Mouse (Mus musculus) c-Kit-positive CD71-positive TER-119-positive erythroid progenitor cells, embryonic 14.5 days (primary cell): ENCODE results near the gene Gm43064.
"Not testable (repeated sequence)": the region's sequence is repeated elsewhere in the genome, so short reads cannot be mapped to it uniquely, and the experiment has no call there.

ENCODE experiments used
- DNase-seq: peaks from one replicate; pipeline ENCODE4 v3.0.0-alpha.2; 2013; ENCODE audit warnings: low spot score

The Gm43064 gene

DNA sequence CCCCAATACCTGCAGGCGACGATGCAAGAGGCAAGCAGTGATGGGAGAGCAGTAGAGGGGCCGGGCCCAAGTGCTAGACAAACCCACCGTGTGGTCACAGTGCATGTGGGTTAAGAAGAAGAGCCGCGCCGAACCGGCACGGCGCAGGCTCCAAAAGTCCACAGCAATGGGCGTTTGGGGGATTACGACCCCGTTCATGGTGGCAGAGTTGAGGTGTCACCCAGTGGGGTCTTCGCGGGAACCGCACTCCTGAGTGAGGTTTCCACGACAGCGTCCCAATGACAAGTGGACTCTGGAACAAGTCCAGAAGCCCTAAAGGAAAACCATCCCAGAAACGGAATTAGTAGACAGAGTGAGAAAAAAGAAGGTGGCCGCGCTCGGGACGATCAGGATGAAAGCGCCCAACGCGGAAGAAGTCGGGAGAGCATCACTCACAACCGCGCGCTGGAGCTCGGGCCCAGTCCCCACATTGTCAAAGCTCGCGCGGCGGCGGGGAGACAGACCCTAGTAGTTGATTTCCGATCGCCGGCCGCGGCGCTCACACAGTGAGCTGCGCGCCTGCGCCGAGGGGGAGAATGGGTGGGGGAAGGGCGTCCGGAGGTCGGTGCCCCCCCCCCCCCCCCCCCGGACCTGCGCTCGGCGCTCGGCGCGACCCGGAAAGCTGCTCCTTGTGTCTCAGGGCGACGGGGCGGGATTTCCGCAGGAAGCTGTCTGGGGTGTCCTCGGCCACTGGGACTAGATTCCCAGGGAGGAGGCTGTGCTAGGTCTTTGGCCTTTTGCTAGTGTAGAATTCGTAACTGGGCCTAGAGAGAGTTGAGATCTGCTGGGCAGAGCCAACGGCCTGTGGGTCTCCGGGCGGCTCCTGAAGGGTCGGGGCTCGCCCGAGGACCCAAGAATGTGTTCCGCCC, at the start of gene Gm43064, which contains the start of the genes Dclre1b and Ap4b1:
TSS of gene Gm43064 (plus strand) at position 683 of the 908 bp plus-strand sequence.
TSS of gene Dclre1b (minus strand) at position 554 of the 908 bp plus-strand sequence.
TSS of gene Ap4b1 (plus strand) at position 630 of the 908 bp plus-strand sequence.
- DNase-seq, result peak; percentile 87

DNA sequence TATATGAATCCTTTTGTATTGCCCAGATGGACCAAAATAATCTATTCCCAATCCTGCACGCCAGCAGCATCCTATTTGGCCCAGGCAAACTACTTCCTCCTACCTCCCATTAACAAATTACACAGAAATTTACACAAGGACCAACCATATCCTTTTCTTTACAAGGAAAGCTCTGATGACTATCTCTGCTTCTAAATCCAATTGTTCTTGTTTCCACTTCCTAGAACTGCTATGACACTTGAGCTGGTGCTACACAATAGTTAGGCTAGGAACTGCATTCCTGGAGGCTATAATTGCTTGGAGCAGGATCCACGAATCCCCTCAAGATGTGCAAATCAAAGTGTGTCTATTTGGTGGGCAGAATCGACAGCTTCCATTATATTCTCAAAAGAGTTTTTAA, 42.6 kb upstream of the Gm43064 start:
- DNase-seq, result no peak

DNA sequence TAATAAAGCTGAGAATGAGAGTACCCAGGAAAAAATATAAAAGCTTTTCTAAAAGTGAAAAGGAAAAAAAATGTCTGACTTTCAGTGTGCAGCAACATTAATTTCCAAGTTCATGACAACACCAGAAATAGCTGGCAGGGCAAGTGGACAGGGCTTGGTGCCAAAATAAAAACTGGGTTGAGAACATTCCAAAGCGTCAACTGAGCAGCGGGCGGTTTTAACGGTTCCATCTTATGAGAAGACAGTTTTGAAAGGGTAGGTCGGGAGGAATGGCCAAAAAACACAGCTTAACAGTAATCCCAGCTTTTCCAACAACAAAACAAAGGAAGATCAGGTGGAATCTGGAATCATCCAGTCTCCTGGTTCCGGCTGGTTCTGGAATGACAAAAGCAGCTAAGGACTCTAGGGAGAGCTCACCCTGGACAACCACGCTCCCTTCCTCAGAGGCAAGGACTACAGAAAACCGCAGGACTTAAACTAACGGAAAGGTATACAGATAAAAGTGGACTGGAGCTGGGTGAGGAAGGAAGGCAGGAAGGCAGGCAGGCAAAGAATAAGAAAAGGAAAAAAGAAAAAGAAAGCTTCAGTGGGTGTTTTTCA, 37.7 kb upstream of the Gm43064 start:
- DNase-seq, result no peak

- no peak for DNase-seq
Measured at GRCm38 (mm10) chr3:103772846-103773245, 36.5 kb upstream of the Gm43064 start.

- DNase-seq, result no peak
Measured at GRCm38 (mm10) chr3:103773508-103773907, 35.9 kb upstream of the Gm43064 start.

- no peak for DNase-seq
Measured at GRCm38 (mm10) chr3:103774009-103774408, 35.4 kb upstream of the Gm43064 start.

GRCm38 (mm10) chr3:103777940-103778339, 31.4 kb upstream of the Gm43064 start:
- DNase-seq, result no peak

GRCm38 (mm10) chr3:103778660-103779059, 30.7 kb upstream of the Gm43064 start:
- DNase-seq, result no peak

DNA sequence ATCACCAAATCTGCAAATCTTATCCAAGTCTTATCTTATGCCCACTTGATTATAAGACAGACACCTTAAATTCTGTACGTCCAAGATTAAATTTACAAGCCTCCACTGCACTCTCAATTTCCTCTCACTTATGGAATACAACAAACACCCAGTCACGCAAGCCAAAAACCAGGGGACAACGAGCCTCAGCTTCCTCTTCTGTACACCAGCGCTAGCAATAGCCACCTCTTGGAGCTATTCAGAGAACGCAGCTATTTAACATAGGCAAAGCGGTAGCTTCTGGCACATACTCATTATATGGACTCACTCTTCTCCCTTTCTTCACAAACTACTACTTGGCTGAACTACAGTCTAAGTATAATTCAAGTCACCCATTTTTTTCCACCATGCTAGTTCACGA, 30.2 kb upstream of the Gm43064 start:
- no peak for DNase-seq

GRCm38 (mm10) chr3:103780271-103780670, 29.1 kb upstream of the Gm43064 start:
- no peak for DNase-seq

DNA sequence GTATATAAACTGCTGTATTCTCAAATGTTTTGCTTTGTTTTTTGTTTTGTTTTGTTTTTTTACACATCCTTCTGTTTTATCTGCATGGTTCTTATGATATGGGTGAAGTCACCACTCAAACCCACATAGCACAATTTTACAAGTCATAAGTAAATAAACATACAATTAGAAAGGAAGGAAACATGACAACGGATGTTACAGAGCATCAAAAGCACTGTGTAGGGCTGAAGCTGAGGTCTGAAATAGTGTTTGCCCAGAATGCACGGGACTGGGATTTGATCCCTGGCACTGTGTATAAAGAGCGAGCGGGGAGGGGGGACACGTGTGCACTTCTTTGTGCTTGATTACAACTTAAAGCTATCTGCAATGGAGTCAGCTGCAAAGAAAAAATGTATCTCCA, 28.6 kb upstream of the Gm43064 start:
- DNase-seq, result no peak

DNA sequence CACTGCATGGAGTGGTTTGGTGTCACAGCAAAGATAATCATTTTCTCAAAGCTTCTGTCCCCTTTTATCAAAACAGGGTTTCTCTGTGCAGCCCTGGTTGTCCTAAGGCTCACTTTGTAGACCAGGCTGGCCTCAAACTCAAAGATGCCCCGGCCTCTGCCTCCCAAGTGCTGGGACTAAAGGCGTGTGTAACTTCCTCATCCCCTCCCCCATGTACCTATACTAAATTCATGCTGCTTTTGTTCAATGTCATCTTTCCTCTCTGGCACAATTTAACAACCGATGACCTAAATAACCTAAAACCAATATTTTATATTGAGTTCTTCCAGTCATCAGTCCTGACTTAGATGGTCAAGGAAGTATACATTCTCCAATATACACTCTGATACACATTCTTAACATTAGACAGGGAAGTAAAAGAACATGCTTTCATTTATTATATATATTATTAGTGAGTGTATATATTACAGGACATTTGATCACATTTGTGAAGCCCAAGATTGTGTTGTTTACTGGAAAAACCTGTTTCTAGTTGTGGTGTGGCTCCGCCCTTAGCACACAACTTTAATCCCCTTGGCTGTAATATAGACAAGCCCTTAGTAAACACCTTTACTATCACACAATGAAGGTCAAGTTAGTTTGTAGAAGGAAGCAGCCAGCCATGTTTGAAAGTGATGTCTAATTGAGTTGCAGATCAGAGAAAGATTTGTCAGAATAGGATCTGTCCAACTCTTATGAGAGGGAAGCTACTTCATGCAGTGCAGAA, 26.3 kb upstream of the Gm43064 start:
- no peak for DNase-seq

- DNase-seq, result no peak
Measured at GRCm38 (mm10) chr3:103787225-103787624, 22.1 kb upstream of the Gm43064 start.

- DNase-seq, result no peak
Measured at GRCm38 (mm10) chr3:103789096-103789495, 20.3 kb upstream of the Gm43064 start.

DNA sequence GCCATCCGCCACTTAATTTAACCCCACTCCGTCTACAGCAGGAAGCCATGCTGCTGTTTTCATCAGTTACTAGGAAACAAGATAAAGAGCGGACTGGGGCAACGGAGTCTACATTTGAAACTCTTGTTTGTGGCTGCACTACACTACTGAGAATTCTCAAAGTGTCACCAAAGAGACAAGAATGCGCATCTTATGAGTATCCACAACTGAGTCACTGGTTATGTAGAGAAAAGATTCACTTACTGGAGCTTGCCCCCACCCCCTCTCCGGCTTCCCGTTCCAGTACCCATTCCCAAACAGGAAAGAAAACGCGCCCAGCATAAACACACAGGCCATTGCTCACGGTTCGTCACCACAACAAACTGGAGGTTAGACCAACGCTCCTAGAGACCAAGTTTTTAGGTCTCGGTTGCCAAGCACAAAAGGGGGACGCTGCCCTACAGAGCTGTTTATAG, 19.5 kb upstream of the Gm43064 start:
- peak; percentile 66 for DNase-seq

GRCm38 (mm10) chr3:103790346-103791145, 18.8 kb upstream of the Gm43064 start:
- peak; percentile 53 for DNase-seq

DNA sequence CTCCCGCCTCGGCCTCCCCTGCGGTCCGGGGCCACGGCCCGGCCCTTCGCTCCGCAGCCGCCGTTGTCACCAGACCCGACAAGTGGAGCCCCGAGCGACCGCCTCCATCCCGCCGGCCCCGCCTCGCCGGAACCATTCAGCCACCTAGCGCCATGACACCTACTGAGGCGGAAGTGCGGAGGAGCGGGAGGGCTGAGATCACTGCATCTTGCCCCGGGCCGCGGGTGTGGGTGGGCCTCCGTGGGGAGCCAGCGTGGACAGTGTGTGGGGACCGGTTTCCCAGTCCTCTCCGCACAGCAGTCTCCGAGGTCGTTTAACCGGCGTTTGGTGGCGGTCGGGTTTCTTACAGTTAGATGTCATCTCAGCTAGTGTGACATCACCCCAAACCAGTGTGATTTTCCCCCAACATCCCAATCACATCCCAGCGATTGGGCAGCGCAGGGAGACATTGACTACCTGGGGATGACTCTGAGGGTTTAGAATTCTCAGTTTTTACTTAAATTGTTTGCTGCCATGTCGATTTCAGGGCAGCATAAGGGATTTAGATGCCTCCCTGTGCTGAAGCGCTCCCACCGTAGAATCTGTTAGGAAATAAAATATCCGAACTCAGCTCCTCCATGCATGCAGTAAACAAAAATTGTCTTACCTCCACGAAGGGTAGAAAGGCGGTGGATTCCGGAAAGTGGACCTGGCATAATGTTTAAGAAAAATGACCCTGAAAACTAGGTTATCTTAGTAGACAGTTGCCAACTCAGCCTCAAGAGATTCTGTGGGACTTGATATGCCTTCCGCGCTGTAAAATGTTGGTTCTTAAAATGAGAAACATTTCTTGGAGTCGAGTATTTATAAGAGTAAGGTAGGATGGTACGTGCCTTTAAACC, 17.9 kb upstream of the Gm43064 start, which contains the start of gene Hipk1:
TSS of gene Hipk1 (minus strand) at position 334 of the 881 bp plus-strand sequence.
- DNase-seq, result peak; percentile 88

DNA sequence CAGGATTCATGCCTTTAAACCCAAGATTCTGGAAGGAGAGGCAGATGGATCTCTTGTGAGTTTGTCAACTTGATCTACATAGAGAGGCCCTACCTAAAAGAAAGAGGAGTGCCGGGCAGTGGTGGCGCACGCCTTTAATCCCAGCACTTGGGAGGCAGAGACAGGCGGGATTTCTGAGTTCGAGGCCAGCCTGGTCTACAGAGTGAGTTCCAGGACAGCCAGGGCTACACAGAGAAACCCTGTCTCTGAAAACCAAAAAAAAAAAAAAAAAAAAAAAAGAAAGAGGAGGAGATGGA, 17.3 kb upstream of the Gm43064 start:
- DNase-seq, result not testable (repeated sequence)

GRCm38 (mm10) chr3:103792566-103792965, 16.8 kb upstream of the Gm43064 start:
- DNase-seq, result no peak

GRCm38 (mm10) chr3:103796389-103796788, 13.0 kb upstream of the Gm43064 start:
- no peak for DNase-seq

DNA sequence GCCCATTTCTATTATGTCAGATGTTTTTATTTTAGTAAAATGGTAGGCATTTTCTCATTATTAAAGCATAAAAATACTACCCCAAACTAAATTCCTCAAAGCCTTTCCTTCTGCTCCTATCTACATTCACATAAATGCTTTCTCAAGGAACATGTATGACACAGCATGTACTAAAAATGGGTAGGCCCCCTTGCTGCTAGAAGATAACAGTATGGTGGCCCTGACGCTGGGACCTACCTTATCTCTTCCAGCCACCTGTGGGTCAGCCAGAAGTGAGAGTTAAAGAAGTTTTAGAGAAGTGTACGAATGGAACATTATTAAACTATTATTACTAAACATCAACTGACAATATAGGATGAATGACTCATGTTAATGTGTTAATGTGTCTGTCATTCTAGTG, 9.9 kb upstream of the Gm43064 start:
- peak; percentile 93 for DNase-seq
